Mouse (Mus musculus): ENCODE results near the gene Slc12a5.
A peak's percentile ranks its signal among the peaks of the same experiment; 100 is the strongest.

Slc12a5 gene

DNA sequence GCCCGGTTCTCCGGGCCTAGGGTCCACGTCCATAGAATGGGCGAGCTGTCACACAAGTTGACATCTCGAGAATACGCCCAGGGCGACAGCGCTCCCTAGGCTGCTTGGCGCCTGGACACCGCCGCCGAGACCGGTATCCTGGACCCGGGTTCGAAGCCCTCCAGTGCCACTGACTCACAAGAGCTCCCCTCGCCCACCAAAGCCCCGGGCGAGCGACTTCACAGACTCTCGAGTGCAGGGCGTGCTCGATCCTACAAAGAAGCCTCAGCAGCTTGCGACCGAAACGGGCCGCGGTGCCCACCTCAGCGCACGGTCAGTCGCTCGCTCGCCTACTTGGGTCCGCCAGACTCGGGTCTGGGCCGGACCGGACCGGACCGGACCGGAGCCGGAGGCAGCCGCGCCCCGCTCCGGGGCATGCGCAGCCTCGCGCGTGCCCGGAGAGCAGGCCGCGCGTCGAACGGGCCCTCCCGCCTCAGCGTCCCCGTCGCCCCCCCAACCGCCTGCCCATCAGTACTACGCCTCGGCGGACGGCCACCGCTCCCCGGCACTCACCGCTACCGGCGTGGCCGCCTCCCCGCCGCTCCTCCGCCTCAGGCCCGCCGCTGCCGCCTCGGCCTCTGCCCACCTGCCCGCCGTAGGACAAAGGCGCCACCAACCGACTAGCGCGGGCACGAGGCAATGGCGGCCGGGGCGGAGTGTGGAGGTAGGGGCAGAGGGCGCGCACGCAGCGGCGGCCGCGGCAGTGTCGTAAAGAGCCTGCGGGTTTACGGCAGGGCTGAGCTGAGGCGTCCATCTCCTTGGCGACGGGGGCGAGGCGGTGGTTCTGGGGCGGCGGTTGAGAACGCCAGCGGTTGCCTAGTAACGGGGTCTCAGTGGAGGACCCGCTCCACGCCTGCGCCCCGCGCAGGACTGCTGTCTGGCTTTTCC, 73.8 kb downstream of the Slc12a5 start, which contains the start of gene Ncoa5:
TSS of gene Ncoa5 (minus strand) at position 737 of the 927 bp plus-strand sequence.
- peak; percentile 97 for DNase-seq

DNA sequence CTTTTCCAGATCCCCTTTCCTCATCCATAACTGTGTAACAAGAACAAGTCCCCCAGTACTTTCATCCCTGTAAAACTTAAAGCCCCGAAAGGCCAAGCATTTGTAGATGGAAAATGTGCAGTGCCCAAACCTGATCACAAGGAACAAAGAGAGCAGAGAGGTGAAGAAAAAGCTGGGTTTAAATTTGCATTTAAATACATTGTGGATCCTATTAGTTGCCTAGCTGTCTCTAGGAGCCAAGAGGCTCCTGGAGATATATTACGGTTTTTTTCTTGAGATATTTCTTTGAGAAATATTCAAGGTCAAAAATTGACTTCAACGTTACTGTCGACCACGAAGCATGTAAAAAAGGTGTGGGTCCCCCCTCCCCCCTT, 74.4 kb downstream of the Slc12a5 start:
- no peak for DNase-seq

DNA sequence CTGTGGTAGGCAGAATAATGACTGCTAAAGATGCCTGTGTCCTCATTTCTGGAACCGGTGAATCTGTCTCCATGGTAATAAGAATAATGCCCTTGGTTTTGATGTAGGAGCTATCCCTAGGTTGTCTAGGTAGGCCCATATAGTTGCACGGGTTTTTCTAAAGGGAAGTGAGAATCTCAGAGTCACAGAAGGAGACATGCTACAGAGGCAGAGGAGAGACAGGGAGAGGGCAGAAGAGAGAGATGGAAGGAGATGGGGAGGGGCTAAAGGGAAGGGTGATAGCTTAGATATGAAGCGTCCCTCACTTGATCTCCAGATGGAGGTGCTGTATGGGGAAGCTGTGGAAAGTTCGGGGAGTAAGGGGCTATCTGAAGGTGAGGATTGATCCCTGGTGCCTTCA, 76.8 kb downstream of the Slc12a5 start:
- no peak for DNase-seq

DNA sequence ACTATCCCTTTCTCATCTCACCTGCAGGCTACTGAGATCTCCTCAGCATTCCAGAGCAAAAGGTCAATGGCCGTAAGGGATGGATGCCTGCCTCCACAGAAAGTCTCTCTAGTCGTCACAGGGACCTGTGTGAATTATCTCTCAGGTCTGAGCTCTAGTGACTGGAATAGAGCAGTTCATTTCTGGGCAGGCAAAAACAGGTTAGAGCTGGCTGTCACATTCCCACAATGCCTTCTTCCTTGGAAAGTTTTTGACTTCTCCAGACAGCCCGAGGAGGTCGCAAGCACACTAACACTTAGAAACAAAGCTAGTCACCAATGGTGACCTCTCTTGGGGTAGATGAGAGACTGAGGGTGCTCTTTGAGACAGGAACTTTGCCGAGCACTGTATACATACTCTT, 81.5 kb downstream of the Slc12a5 start:
- no peak for DNase-seq

DNA sequence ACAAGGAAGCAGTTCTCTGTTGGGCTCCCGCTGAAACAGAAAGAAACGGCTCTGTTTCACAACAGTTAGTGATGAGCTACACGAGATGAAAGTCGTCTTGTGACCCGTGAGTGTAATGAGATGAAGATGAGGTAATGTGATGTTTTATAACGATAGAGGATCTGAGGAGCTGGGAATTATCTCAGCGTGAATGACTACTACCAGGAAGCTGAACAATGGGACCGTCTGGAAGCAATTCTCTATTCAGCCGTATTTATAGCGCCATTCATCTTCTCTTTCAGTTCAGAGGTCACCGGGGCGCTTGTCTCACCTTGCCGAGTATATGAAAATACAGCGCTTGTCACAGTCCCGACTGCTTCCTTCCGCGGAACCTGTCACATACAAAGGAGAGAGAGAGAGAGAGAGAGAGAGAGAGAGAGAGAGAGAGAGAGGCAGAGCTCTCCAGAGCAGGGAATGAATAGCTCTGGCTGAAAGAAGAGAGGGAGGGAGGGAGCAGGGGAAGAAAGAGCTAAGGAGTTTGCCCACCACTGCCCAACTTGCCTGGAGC, 82.6 kb downstream of the Slc12a5 start:
- no peak for DNase-seq

- no peak for DNase-seq
Observed at GRCm38 (mm10) chr2:165043729-165044128, 83.1 kb downstream of the Slc12a5 start.

DNA sequence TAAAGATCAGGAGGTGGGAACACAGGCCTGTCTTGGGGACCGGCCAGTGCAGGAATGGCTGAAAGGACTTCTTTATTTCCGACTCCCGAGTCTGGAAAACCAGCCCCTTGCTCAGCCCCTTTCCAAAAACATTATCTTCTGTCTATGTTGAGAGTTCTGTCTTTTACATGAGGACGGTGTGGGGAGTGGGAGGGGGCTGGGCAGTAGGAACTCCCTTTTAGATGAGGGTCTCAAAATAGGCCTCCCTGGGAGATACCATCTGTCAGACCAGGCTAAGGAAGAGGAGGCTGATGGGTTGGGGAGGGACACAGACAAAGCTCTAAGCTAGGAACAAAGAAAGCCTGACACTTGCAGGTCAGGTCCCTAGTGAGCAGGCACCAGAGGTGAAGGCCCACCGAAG, 88.4 kb downstream of the Slc12a5 start:
- no peak for DNase-seq

All from right cerebral cortex, postnatal 4 days (tissue).